Mouse (Mus musculus) midbrain, embryonic 14.5 days (tissue): Measurements from ENCODE around the gene Slc22a14. TPM values are rescaled to one million over a fixed set of nuclear protein-coding genes. Genes with fewer than 3 reads are reported as not detected.

Source experiments
- ATAC-seq: fragments of 200-750 bp; cut with Nextera tagmentation; 2 replicates; pipeline ENCODE4 v1.8.0; 2017; ENCODE audit warnings: moderate number of reproducible peaks, moderate library complexity; ENCODE audit not compliant: low FRiP score, low TSS enrichment
- DNase-seq: peaks from one replicate; pipeline ENCODE4 v3.0.0-alpha.2; 2015
- H3K27ac ChIP-seq: fragments of 300-500 bp; sonication (generic); replicated peaks from 2 replicates; pipeline ENCODE4 v1.5.1; 2014; ENCODE audit warnings: mild to moderate bottlenecking, low read depth, low read length, moderate library complexity
- H3K27me3 ChIP-seq: fragments of 300-500 bp; sonication (generic); 2 replicates; pipeline ENCODE4 v1.6.1; 2014; ENCODE audit warnings: low read length, control low read depth, mixed read lengths; ENCODE audit not compliant: control insufficient read depth, insufficient read depth
- H3K36me3 ChIP-seq: fragments of 300-500 bp; sonication (generic); 2 replicates; pipeline ENCODE4 v1.6.1; 2014; ENCODE audit warnings: low read length, control low read depth; ENCODE audit not compliant: control insufficient read depth, insufficient read depth
- H3K4me1 ChIP-seq: fragments of 300-500 bp; sonication (generic); 2 replicates; pipeline ENCODE4 v1.6.1; 2014; ENCODE audit warnings: mild to moderate bottlenecking, antibody characterized with exemption, low read length, control low read depth; ENCODE audit not compliant: control insufficient read depth, insufficient read depth
- H3K4me2 ChIP-seq: fragments of 300-500 bp; sonication (generic); 2 replicates; pipeline ENCODE4 v1.6.1; 2014; ENCODE audit warnings: mild to moderate bottlenecking, low read length, moderate library complexity
- H3K4me3 ChIP-seq: fragments of 300-500 bp; sonication (generic); replicated peaks from 2 replicates; pipeline ENCODE4 v1.5.1; 2014; ENCODE audit warnings: low read depth, low read length
- H3K9ac ChIP-seq: fragments of 300-500 bp; sonication (generic); replicated peaks from 2 replicates; pipeline ENCODE4 v1.6.1; 2014; ENCODE audit warnings: mild to moderate bottlenecking, low read length, moderate library complexity
- H3K9me3 ChIP-seq: fragments of 300-500 bp; sonication (generic); 2 replicates; pipeline ENCODE4 v1.6.1; 2016; ENCODE audit warnings: low read length, control low read depth, mixed read lengths; ENCODE audit not compliant: control insufficient read depth
- WGBS: fragments of 180-500 bp; shearing (Covaris S2); extraction: QIAGEN DNeasy Blood & Tissue Kit; methylation state at CpG from one replicate; pipeline ENCODE4 v1.1.7; 2014; 5-methylcytosine and 5-hydroxymethylcytosine counted together
- polyA plus RNA-seq: library from polyadenylated mRNA; unstranded; fragments of >200 nt; fragmentation: Nextera tagmentation; extraction: Ambion mirVana; gene quantifications from 2 replicates; pipeline ENCODE4 v1.2.1, GENCODE M21; 2014

Slc22a14 gene
- polyA plus RNA-seq, 1 experiment from 2014 or later: not detected

DNA sequence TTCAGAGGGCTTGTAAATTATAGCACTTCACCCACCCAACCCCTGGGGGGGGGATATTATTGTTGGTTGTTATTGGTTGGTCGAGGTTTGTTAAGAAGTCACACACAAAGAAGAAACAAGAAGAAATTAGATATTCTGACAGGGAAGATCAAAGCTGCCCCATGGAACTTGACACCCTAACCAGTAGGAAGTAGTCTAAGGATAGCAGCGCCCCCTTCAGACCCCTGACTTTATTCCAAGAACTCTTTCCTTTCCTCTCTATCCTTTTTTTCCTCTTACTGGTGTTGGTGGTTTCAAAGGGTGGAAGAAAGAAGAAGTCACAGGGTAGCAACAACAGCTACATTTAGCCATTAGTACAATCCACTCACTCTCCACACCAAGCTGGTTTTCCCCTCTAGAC is 111.2 kb downstream of the Slc22a14 start:
- Histone ChIP-seq H3K4me3 (no peak overlapping the region), H3K4me2 (no peak overlapping the region), H3K27me3 (no peaks in the 10 kb centered on the region), H3K9me3 (no peaks in the 10 kb centered on the region), H3K27ac (no peak overlapping the region), H3K36me3 (peaks cover 77% of the 10 kb centered on the region), H3K9ac (no peak overlapping the region), H3K4me1 (no peaks in the 10 kb centered on the region)
- DNase-seq: no peak
- ATAC-seq: no peak
- WGBS: 84% methylated on average over 2 of the region's 2 CpGs

DNA sequence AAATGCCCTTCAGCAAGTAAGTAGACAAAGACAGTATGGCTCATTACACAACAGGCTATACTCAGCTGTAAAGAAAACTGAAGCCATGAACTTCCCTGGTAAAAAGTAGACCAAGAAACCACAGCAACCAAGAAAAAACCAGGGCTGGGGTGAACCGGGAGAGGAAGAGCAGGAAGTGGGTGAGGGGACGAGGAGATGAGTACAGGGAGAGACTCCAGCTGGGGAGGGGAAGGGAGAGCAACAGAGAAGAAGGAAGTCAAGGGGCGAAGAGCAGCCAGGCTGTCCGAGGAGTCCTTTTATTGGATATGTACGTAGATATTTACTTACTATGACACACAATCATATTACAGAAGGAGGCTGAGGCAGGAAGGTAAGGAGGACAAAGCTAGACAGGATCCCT is 117.4 kb downstream of the Slc22a14 start:
- Histone ChIP-seq H3K27me3 (no peaks in the 10 kb centered on the region), H3K4me2 (no peak overlapping the region), H3K9ac (no peak overlapping the region), H3K36me3 (peaks cover 55% of the 10 kb centered on the region), H3K4me3 (no peak overlapping the region), H3K27ac (no peak overlapping the region), H3K9me3 (no peaks in the 10 kb centered on the region), H3K4me1 (no peaks in the 10 kb centered on the region)
- DNase-seq (no peak), ATAC-seq (no peak)
- 92% methylated on average over 5 of the region's 5 CpGs for WGBS

DNA sequence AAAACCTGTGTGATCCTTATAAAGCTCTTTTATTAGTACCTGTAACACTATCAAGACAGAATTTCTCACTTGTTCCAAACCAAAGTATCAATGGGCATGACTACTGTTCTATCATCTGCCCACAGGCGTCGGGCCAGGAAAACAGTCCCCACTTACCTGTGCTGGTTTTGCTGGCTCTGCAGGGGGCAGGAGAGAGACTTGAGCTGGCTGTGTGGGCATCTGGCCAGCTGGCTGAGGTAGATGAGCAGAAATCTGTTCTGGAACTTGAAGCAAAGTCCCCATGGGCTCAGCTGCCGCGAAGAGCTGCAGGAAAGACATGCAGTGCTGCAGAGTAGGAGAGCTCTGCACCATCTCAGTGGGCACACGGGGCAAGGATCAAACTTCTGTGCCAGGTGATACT is 118.5 kb downstream of the Slc22a14 start:
- Histone ChIP-seq H3K9me3 (no peaks in the 10 kb centered on the region), H3K4me1 (no peaks in the 10 kb centered on the region), H3K36me3 (peaks cover 53% of the 10 kb centered on the region), H3K27ac (no peak overlapping the region), H3K4me2 (no peak overlapping the region), H3K9ac (no peak overlapping the region), H3K4me3 (no peak overlapping the region), H3K27me3 (no peaks in the 10 kb centered on the region)
- ATAC-seq: no peak
- DNase-seq: no peak
- WGBS: 94% methylated on average over 5 of the region's 5 CpGs

DNA sequence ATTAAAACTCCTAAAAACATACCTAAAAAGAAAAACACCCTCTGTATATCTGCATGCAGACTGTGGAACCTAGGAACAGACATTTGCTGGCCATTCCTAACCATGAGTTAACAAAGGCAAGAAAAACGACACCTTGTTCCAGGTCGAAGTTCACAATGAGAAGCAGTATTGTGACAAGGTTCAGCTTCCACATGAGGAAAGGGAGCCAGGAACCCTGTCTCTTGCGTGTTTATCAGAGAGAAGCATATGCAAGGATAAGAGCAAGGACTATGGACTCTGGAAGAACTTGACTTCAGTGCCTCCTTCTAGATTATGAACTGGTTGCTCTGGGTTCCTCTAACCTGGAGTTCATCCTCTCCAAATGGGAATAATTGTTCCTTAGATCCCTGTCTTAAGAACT is 121.4 kb downstream of the Slc22a14 start:
- DNase-seq (no peak), ATAC-seq (no peak)
- 94% methylated on average over 3 of the region's 3 CpGs for WGBS
- no peak overlapping the region for H3K27ac ChIP-seq
- no peak overlapping the region for H3K4me2 ChIP-seq
- H3K27me3 ChIP-seq: no peaks in the 10 kb centered on the region
- no peaks in the 10 kb centered on the region for H3K4me1 ChIP-seq
- no peaks in the 10 kb centered on the region for H3K9me3 ChIP-seq
- H3K9ac ChIP-seq: no peak overlapping the region
- H3K4me3 ChIP-seq: no peak overlapping the region
- peaks cover 55% of the 10 kb centered on the region for H3K36me3 ChIP-seq

DNA sequence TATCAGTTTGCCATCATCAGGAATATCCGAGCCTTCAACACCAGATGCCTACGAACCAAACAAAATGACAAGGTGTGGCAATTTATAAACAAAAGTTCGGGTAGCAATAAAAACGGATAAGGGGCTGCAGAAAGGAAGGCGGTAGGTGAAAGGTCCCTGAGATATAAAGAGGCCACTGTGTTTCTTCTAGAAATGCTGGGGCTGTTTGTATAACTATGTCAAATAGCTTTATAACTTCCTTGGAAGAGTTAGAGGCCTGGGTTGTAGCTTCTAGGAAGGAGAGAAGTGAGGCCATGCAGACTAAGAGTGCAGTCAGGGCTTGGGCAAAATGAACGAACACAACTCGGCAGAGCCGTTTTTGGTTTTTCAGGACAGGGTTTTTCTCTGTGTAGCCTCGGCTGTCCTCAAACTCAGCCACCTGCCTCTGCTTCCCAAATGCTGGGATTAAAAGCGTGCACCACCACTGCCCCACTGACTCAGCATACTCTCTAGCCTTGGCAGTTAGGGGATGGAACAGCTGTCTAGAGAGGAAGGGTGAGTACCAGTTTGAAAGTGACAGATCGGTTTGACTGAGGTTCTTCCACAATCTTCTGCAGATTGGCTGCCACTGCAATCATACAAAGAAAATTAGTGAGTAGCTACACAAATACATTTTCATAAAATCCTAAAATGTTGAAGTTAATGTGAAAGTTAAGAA is 124.0 kb downstream of the Slc22a14 start:
- DNase-seq: no peak
- H3K4me3 ChIP-seq: no peak overlapping the region
- no peak overlapping the region for H3K27ac ChIP-seq
- peaks cover 48% of the 10 kb centered on the region for H3K36me3 ChIP-seq
- no peak overlapping the region for H3K4me2 ChIP-seq
- no peaks in the 10 kb centered on the region for H3K9me3 ChIP-seq
- H3K27me3 ChIP-seq: no peaks in the 10 kb centered on the region
- H3K9ac ChIP-seq: no peak overlapping the region
- no peak for ATAC-seq
- H3K4me1 ChIP-seq: no peaks in the 10 kb centered on the region
- WGBS: 92% methylated on average over 11 of the region's 11 CpGs

- no peak overlapping the region for H3K27ac ChIP-seq
- no peaks in the 10 kb centered on the region for H3K4me1 ChIP-seq
- H3K4me2 ChIP-seq: no peak overlapping the region
- H3K27me3 ChIP-seq: no peaks in the 10 kb centered on the region
- 91% methylated on average over 10 of the region's 10 CpGs for WGBS
- H3K9ac ChIP-seq: no peak overlapping the region
- H3K4me3 ChIP-seq: no peak overlapping the region
- no peaks in the 10 kb centered on the region for H3K9me3 ChIP-seq
- peaks cover 44% of the 10 kb centered on the region for H3K36me3 ChIP-seq
- no peak for ATAC-seq
- DNase-seq: no peak
Measured at GRCm38 (mm10) chr9:119240286-119240997, 124.9 kb downstream of the Slc22a14 start.

- Histone ChIP-seq H3K36me3 (peaks cover 41% of the 10 kb centered on the region), H3K27ac (no peak overlapping the region), H3K27me3 (no peaks in the 10 kb centered on the region), H3K4me2 (no peak overlapping the region), H3K4me3 (no peak overlapping the region), H3K4me1 (no peaks in the 10 kb centered on the region), H3K9ac (no peak overlapping the region), H3K9me3 (no peaks in the 10 kb centered on the region)
- ATAC-seq (no peak), DNase-seq (no peak)
- 98% methylated on average over 3 of the region's 3 CpGs for WGBS
Measured at GRCm38 (mm10) chr9:119239274-119239673, 126.1 kb downstream of the Slc22a14 start.

- peaks cover 36% of the 10 kb centered on the region for H3K36me3 ChIP-seq
- DNase-seq (no peak), ATAC-seq (no peak)
- no peaks in the 10 kb centered on the region for H3K27me3 ChIP-seq
- H3K4me3 ChIP-seq: no peak overlapping the region
- no peaks in the 10 kb centered on the region for H3K4me1 ChIP-seq
- H3K4me2 ChIP-seq: no peak overlapping the region
- H3K9ac ChIP-seq: no peak overlapping the region
- 95% methylated on average over 4 of the region's 4 CpGs for WGBS
- no peaks in the 10 kb centered on the region for H3K9me3 ChIP-seq
- no peak overlapping the region for H3K27ac ChIP-seq
Measured at GRCm38 (mm10) chr9:119238796-119239195, 126.6 kb downstream of the Slc22a14 start.

DNA sequence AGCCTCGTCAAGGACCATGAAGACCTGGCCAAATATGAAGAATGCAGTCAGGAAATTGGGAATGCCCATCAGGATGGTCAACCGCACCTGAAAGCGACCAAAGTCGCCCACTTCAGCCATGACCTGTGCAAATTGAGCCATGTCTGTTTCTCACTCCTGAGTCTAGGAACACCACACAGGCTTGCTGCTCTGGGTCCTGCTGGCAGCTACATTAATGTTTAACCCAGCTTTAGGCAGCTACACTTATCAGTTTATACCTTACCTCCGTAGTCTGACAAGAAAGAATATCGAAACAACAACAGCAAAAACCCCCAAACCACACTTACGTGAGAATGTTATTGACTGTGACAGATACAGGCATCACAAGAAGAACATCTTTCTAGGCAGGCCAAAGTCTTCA is 133.8 kb downstream of the Slc22a14 start:
- H3K4me3 ChIP-seq: no peak overlapping the region
- no peak overlapping the region for H3K4me2 ChIP-seq
- H3K9ac ChIP-seq: no peak overlapping the region
- ATAC-seq (no peak), DNase-seq (no peak)
- WGBS: 94% methylated on average over 7 of the region's 7 CpGs
- peaks cover 5% of the 10 kb centered on the region; the same call in 1 of the 2 replicates for H3K36me3 ChIP-seq
- H3K27ac ChIP-seq: no peak overlapping the region
- no peaks in the 10 kb centered on the region for H3K9me3 ChIP-seq
- no peaks in the 10 kb centered on the region for H3K27me3 ChIP-seq
- no peaks in the 10 kb centered on the region for H3K4me1 ChIP-seq
